Mouse (Mus musculus) limb, embryonic 15.5 days (tissue): ENCODE measurements around the gene Nr6a1. TPM values are rescaled to one million over a fixed set of nuclear protein-coding genes. Genes with fewer than 3 reads are reported as not detected.
A peak's percentile ranks its signal among the peaks of the same experiment; 100 is the strongest.

Experiments
- ATAC-seq: fragments of 200-750 bp; cut with Nextera tagmentation; 2 replicates; pipeline ENCODE4 v1.8.0; 2017; ENCODE audit warnings: low read depth, moderate TSS enrichment; ENCODE audit not compliant: insufficient number of reproducible peaks, low FRiP score, low TSS enrichment
- H3K27ac ChIP-seq: fragments of 300-500 bp; sonication (generic); 2 replicates; pipeline ENCODE4 v1.5.1; 2015; ENCODE audit warnings: moderate library complexity, mild to moderate bottlenecking, inconsistent platforms
- H3K27me3 ChIP-seq: fragments of 300-500 bp; sonication (generic); 2 replicates; pipeline ENCODE4 v1.6.1; 2015; ENCODE audit warnings: inconsistent platforms
- H3K36me3 ChIP-seq: fragments of 300-500 bp; sonication (generic); 2 replicates; pipeline ENCODE4 v1.6.1; 2015; ENCODE audit warnings: inconsistent platforms
- H3K4me1 ChIP-seq: fragments of 300-500 bp; sonication (generic); 2 replicates; pipeline ENCODE4 v1.6.1; 2015; ENCODE audit warnings: inconsistent platforms
- H3K4me2 ChIP-seq: fragments of 300-500 bp; sonication (generic); 2 replicates; pipeline ENCODE4 v1.6.1; 2015; ENCODE audit warnings: mild to moderate bottlenecking, inconsistent platforms
- H3K4me3 ChIP-seq: fragments of 300-500 bp; sonication (generic); 2 replicates; pipeline ENCODE4 v1.5.1; 2015; ENCODE audit warnings: mild to moderate bottlenecking, inconsistent platforms
- H3K9ac ChIP-seq: fragments of 300-500 bp; sonication (generic); 2 replicates; pipeline ENCODE4 v1.6.1; 2015; ENCODE audit warnings: inconsistent platforms
- H3K9me3 ChIP-seq: fragments of 300-500 bp; sonication (generic); 2 replicates; pipeline ENCODE4 v1.6.1; 2016; ENCODE audit warnings: inconsistent platforms
- WGBS: fragments of 180-500 bp; shearing (Covaris S2); methylation state at CpG from one replicate; pipeline ENCODE4 v1.1.7; 2015; 5-methylcytosine and 5-hydroxymethylcytosine counted together
- polyA plus RNA-seq: library from polyadenylated mRNA; unstranded; fragments of >200 nt; fragmentation: Nextera tagmentation; extraction: Ambion mirVana; gene quantifications from 2 replicates; pipeline ENCODE4 v1.2.1, GENCODE M21; 2015

Nr6a1 gene
- polyA plus RNA-seq, 1 experiment from 2014 or later: 1.1 TPM

DNA sequence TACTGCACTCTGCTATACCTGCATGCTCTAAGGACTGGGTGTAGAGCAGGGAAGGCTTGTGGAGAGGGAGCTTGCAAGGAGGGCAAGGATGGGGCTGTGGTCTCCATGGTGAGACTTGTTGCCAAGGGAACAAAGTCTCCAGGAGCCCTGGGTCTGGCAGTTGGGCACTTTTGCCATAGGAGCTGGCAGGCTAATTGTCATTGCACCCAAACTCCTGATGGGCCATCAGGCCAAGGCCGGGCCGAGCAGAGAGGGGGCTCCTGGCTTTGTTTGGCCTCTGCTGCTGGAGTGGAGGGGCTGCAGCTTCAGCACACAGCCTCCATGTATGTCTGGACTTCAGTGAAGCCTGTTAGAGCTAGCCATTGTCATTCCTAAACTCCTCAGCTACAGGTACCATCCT is 206.8 kb downstream of the Nr6a1 start:
- no peaks in the 10 kb centered on the region for H3K27me3 ChIP-seq
- H3K4me2 ChIP-seq: no peak overlapping the region
- H3K4me3 ChIP-seq: no peak overlapping the region
- no peaks in the 10 kb centered on the region for H3K9me3 ChIP-seq
- H3K27ac ChIP-seq: no peak overlapping the region
- no peak overlapping the region for H3K9ac ChIP-seq
- H3K4me1 ChIP-seq: peaks cover 11% of the 10 kb centered on the region; the same call in 1 of the 2 replicates
- no peak for ATAC-seq
- 81% methylated on average over 2 of the region's 2 CpGs for WGBS
- no peaks in the 10 kb centered on the region for H3K36me3 ChIP-seq

DNA sequence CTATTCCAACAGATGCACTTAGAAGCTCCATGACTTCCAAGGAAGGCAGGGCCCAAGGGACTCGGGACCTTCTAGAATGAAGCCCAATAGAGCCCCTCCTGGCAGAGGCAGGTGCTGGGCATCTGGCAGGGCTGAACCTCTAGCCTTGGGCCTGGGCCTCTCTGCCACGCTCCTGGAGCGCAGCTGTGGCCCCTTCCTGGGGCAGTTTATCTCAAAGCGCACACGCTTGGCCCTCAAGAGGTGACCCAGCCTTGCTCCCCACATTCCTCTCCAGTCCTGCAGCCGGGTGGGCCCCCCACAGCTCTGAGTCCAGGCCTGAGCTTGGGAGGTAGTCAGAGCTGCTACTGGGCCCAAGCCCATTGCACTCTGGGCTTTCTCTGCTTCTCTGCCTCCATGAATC is 208.1 kb downstream of the Nr6a1 start:
- Histone ChIP-seq H3K9ac (no peak overlapping the region), H3K36me3 (no peaks in the 10 kb centered on the region), H3K27ac (no peak overlapping the region), H3K4me3 (no peak overlapping the region), H3K9me3 (no peaks in the 10 kb centered on the region), H3K4me2 (no peak overlapping the region), H3K4me1 (peaks cover 11% of the 10 kb centered on the region; the same call in 1 of the 2 replicates), H3K27me3 (peaks cover 5% of the 10 kb centered on the region)
- WGBS: 69% methylated on average over 6 of the region's 6 CpGs
- no peak for ATAC-seq

DNA sequence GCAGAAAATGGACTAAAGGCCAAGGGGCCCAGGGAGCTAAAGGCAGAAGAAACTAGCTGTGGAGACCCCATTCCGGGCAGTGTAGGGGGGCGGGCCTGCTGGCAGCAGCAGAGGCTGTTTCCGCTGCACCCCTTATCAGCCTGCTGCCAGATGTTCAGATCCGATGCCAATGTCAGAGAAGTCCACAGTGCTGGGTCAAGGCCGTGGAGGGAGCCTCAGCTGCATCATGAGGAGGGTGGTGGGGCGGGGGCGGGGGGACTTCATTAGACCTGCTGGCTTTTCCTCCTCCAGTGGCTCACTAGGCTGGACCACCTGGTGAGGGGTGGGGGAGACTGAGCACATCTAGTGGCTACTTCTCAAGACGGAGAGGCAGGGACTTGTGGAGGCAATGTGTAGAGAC is 208.8 kb downstream of the Nr6a1 start:
- no peak overlapping the region for H3K4me3 ChIP-seq
- no peaks in the 10 kb centered on the region for H3K36me3 ChIP-seq
- peaks cover 12% of the 10 kb centered on the region for H3K27me3 ChIP-seq
- no peak for ATAC-seq
- H3K27ac ChIP-seq: no peak overlapping the region
- H3K9me3 ChIP-seq: no peaks in the 10 kb centered on the region
- no peak overlapping the region for H3K9ac ChIP-seq
- WGBS: 52% methylated on average over 8 of the region's 8 CpGs
- 0 out of 2 replicates have a peak, but pooled peaks cover 7% of the 10 kb centered on the region for H3K4me1 ChIP-seq
- no peak overlapping the region for H3K4me2 ChIP-seq

- 79% methylated on average over 2 of the region's 2 CpGs for WGBS
- Histone ChIP-seq H3K9me3 (no peaks in the 10 kb centered on the region), H3K27ac (no peak overlapping the region), H3K27me3 (peaks cover 24% of the 10 kb centered on the region), H3K4me1 (0 out of 2 replicates have a peak, but pooled peaks cover 7% of the 10 kb centered on the region), H3K4me3 (no peak overlapping the region), H3K4me2 (no peak overlapping the region), H3K36me3 (no peaks in the 10 kb centered on the region), H3K9ac (no peak overlapping the region)
- no peak for ATAC-seq
These were observed 210.1 kb downstream of the Nr6a1 start for GRCm38 (mm10) chr2:38717436-38717835.

DNA sequence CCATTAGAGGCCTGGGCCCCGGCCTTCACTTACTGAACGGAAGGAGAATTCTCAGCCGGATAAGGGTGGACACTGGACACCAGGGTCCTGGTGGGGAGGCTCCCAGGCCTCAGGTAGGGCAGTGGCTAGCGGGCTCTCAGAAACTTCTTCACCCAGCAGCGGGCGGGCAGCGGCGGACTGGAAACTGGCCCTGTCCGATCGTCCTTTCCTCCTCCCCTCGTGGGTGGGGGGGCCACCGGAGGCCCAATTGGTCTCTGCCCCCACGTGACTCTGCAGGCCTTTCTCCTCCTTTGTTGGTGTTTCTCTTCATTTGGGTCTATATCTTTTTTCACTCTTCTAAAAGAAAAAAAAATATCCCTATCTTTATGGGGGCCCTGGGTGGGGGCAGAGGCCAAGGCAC is 213.2 kb downstream of the Nr6a1 start, which contains the start of gene Nr5a1:
TSS of gene Nr5a1 (minus strand) at position 219 of the 400 bp plus-strand sequence.
- Histone ChIP-seq H3K4me1 (peaks cover 30% of the 10 kb centered on the region), H3K27me3 (peaks cover 54% of the 10 kb centered on the region), H3K9ac (no peak within 1 kb of the TSS), H3K36me3 (no peaks in the 10 kb centered on the region), H3K27ac (no peak within 1 kb of the TSS), H3K4me2 (no peak within 1 kb of the TSS), H3K9me3 (no peaks in the 10 kb centered on the region), H3K4me3 (no peak within 1 kb of the TSS)
- no peak for ATAC-seq
- 90% methylated on average over 13 of the region's 13 CpGs for WGBS

DNA sequence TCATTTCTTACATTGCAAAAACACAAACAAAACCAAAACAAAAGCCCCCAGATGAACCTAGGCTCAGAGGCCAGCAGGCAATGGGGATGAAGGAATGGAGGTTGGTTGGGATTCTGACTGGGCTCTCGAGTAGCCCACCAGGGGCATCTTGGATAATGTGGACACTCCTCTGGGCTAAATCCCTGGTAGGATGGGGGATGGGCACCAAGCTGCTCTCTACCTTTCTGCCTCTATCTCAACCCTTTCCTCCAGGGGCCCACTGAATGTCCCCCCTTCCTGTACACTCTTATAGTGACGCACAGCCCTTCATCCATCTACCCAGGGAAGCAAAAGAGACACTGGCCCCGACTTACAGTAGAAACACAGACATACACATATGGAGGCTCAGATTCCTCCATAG is 213.9 kb downstream of the Nr6a1 start:
- H3K4me2 ChIP-seq: no peak overlapping the region
- H3K27me3 ChIP-seq: peaks cover 61% of the 10 kb centered on the region
- WGBS: 76% methylated on average over 3 of the region's 3 CpGs
- H3K36me3 ChIP-seq: no peaks in the 10 kb centered on the region
- H3K9ac ChIP-seq: no peak overlapping the region
- no peaks in the 10 kb centered on the region for H3K9me3 ChIP-seq
- peaks cover 25% of the 10 kb centered on the region for H3K4me1 ChIP-seq
- no peak overlapping the region for H3K4me3 ChIP-seq
- ATAC-seq: no peak
- H3K27ac ChIP-seq: no peak overlapping the region

- no peak overlapping the region for H3K27ac ChIP-seq
- H3K4me3 ChIP-seq: no peak overlapping the region
- H3K4me1 ChIP-seq: peaks cover 23% of the 10 kb centered on the region
- H3K9me3 ChIP-seq: no peaks in the 10 kb centered on the region
- ATAC-seq: no peak
- WGBS: 31% methylated on average over 11 of the region's 11 CpGs
- H3K36me3 ChIP-seq: no peaks in the 10 kb centered on the region
- no peak overlapping the region for H3K4me2 ChIP-seq
- peaks cover 70% of the 10 kb centered on the region for H3K27me3 ChIP-seq
- H3K9ac ChIP-seq: no peak overlapping the region
These were observed 214.7 kb downstream of the Nr6a1 start for GRCm38 (mm10) chr2:38712769-38713125.

GRCm38 (mm10) chr2:38712076-38712768 is 215.3 kb downstream of the Nr6a1 start:
- peak overlapping the region; percentile 72 for H3K4me2 ChIP-seq
- no peaks in the 10 kb centered on the region for H3K9me3 ChIP-seq
- H3K27me3 ChIP-seq: peaks cover 75% of the 10 kb centered on the region
- no peak overlapping the region for H3K27ac ChIP-seq
- H3K4me3 ChIP-seq: peak overlapping the region; percentile 39
- H3K36me3 ChIP-seq: no peaks in the 10 kb centered on the region
- peaks cover 23% of the 10 kb centered on the region for H3K4me1 ChIP-seq
- no peak overlapping the region for H3K9ac ChIP-seq
- no peak for ATAC-seq
- WGBS: 8% methylated on average over 38 of the region's 58 CpGs

DNA sequence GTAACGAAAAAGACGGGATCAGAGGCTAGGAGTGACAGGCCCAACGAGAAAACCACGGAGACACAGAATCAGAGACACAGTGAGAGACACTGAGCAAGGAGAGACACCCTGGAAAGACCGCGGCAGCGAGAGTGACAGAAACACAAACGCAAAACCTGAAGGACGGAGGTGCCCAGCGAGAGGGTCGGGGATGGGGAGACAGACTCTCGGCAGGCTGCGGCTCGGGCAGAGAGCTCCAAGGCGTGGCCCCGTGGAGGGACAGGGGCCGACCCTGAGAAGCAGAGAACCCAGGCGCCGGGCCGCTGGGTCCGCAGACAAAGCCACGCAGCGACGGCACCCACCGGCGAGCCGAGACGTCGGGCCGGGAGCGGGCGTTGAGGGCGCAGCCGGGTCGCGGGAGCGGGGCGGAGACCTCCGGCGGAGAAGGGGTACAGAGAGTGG is 216.0 kb downstream of the Nr6a1 start:
- Histone ChIP-seq H3K4me3 (peak overlapping the region; percentile 39), H3K4me2 (peak overlapping the region; percentile 72), H3K4me1 (peaks cover 28% of the 10 kb centered on the region), H3K27me3 (peaks cover 83% of the 10 kb centered on the region), H3K27ac (no peak overlapping the region), H3K36me3 (no peaks in the 10 kb centered on the region), H3K9me3 (no peaks in the 10 kb centered on the region), H3K9ac (no peak overlapping the region)
- no peak for ATAC-seq
- WGBS: 1% methylated on average over 39 of the region's 40 CpGs

GRCm38 (mm10) chr2:38710304-38711241 is 216.9 kb downstream of the Nr6a1 start:
- H3K4me2 ChIP-seq: peak overlapping the region; percentile 47
- no peak overlapping the region for H3K27ac ChIP-seq
- peaks cover 29% of the 10 kb centered on the region for H3K4me1 ChIP-seq
- no peaks in the 10 kb centered on the region for H3K36me3 ChIP-seq
- no peaks in the 10 kb centered on the region for H3K9me3 ChIP-seq
- no peak overlapping the region for H3K9ac ChIP-seq
- ATAC-seq: no peak
- H3K27me3 ChIP-seq: peaks cover 92% of the 10 kb centered on the region
- peak overlapping the region; percentile 30 for H3K4me3 ChIP-seq
- WGBS: 1% methylated on average over 74 of the region's 75 CpGs

- H3K9me3 ChIP-seq: no peaks in the 10 kb centered on the region
- ATAC-seq: no peak
- H3K27ac ChIP-seq: no peak overlapping the region
- H3K4me3 ChIP-seq: no peak overlapping the region
- no peak overlapping the region for H3K9ac ChIP-seq
- H3K4me2 ChIP-seq: no peak overlapping the region
- peaks cover 98% of the 10 kb centered on the region for H3K27me3 ChIP-seq
- peaks cover 29% of the 10 kb centered on the region for H3K4me1 ChIP-seq
- WGBS: 28% methylated on average over 12 of the region's 12 CpGs
- no peaks in the 10 kb centered on the region for H3K36me3 ChIP-seq
These were observed 218.4 kb downstream of the Nr6a1 start for GRCm38 (mm10) chr2:38708907-38709688.
